Mouse (Mus musculus) lung, postnatal 36 days (tissue): ENCODE measurements around the gene Aifm3.

Experiments used
- DNase-seq: peaks from one replicate; pipeline ENCODE4 v3.0.0; 2022; ENCODE audit warnings: mixed read lengths

The Aifm3 gene

GRCm38 (mm10) chr16:17489469-17490111, at the start of gene Aifm3:
Gene Aifm3 (plus strand): TSS chr16:17489611.
- DNase-seq: peak; percentile 29

GRCm38 (mm10) chr16:17451541-17452372, 37.7 kb upstream of the Aifm3 start, which contains the start of gene Crkl:
Gene Crkl (plus strand): TSS chr16:17451987.
- DNase-seq: peak; percentile 98

- peak; percentile 43 for DNase-seq
These were observed 37.1 kb upstream of the Aifm3 start for GRCm38 (mm10) chr16:17452373-17452715.

GRCm38 (mm10) chr16:17456901-17457300, 32.5 kb upstream of the Aifm3 start:
- DNase-seq: no peak

GRCm38 (mm10) chr16:17460254-17460653, 29.2 kb upstream of the Aifm3 start:
- DNase-seq: peak; percentile 69

- DNase-seq: no peak
These were observed 27.8 kb upstream of the Aifm3 start for GRCm38 (mm10) chr16:17461596-17461995.

GRCm38 (mm10) chr16:17463184-17463583, 26.2 kb upstream of the Aifm3 start:
- no peak for DNase-seq

GRCm38 (mm10) chr16:17466875-17467663, 22.3 kb upstream of the Aifm3 start:
- DNase-seq: no peak

- peak; percentile 44 for DNase-seq
These were observed 16.9 kb upstream of the Aifm3 start for GRCm38 (mm10) chr16:17472498-17472897.

- DNase-seq: peak; percentile 52
These were observed 15.3 kb upstream of the Aifm3 start for GRCm38 (mm10) chr16:17474091-17474490.

- no peak for DNase-seq
These were observed 14.7 kb upstream of the Aifm3 start for GRCm38 (mm10) chr16:17474761-17475160.

- DNase-seq: no peak
These were observed 14.1 kb upstream of the Aifm3 start for GRCm38 (mm10) chr16:17475326-17475725.

- no peak for DNase-seq
These were observed 11.0 kb upstream of the Aifm3 start for GRCm38 (mm10) chr16:17478331-17478943.

- no peak for DNase-seq
These were observed 7.9 kb upstream of the Aifm3 start for GRCm38 (mm10) chr16:17481465-17481864.

GRCm38 (mm10) chr16:17486505-17486904, 2.9 kb upstream of the Aifm3 start:
- peak; percentile 41 for DNase-seq

GRCm38 (mm10) chr16:17488478-17489468, 638 bp upstream of the Aifm3 start:
- peak; percentile 34 for DNase-seq

- DNase-seq: no peak
These were observed 1.7 kb downstream of the Aifm3 start for GRCm38 (mm10) chr16:17491154-17491553.

GRCm38 (mm10) chr16:17491896-17492561, 2.6 kb downstream of the Aifm3 start:
- DNase-seq: no peak

- DNase-seq: peak; percentile 29
These were observed 7.3 kb downstream of the Aifm3 start for GRCm38 (mm10) chr16:17496499-17497305.

- DNase-seq: no peak
These were observed 10.0 kb downstream of the Aifm3 start for GRCm38 (mm10) chr16:17499249-17499883.
